Mouse (Mus musculus): ENCODE measurements around the gene Taar6.

- TF ChIP-seq CTCF (IDR thresholded peaks at IDR 0.05; ENCODE audit: low read depth, low read length) (no peak), GATA1 (IDR thresholded peaks at IDR 0.05; ENCODE audit: borderline replicate concordance, low read length) (no peak), TAL1 (conservative IDR thresholded peaks at IDR 0.05; ENCODE audit: low read depth, low read length) (no peak), POLR2AphosphoS5 (IDR thresholded peaks at IDR 0.05; ENCODE audit: insufficient replicate concordance, low read depth, low read length) (no peak)
These were observed 14.7 kb downstream of the Taar6 start, which contains the start of gene Taar5 for GRCm38 (mm10) chr10:23970656-23971165.

All from G1E (cell line).